Mouse (Mus musculus): ENCODE data around the gene Iars2.

- TF ChIP-seq EP300 (IDR thresholded peaks at IDR 0.05; ENCODE audit: low read length) = no peak
- TF ChIP-seq NELFE (IDR thresholded peaks at IDR 0.05; ENCODE audit: low read depth, low read length) = no peak
- no peak for TF ChIP-seq POLR2A (IDR thresholded peaks at IDR 0.05; ENCODE audit: low read depth, low read length)
- TF ChIP-seq CTCF (conservative IDR thresholded peaks at IDR 0.05 in 1 of 2, IDR thresholded peaks at IDR 0.05 in 1 of 2; ENCODE audit: low read depth in 2 of 2, low read length in 2 of 2) = no peak
- no peak for TF ChIP-seq TBP (conservative IDR thresholded peaks at IDR 0.05; ENCODE audit: low read depth, low read length)
- TF ChIP-seq ZMIZ1 (IDR thresholded peaks at IDR 0.05; ENCODE audit: low read depth, low read length) = no peak
Measured at GRCm38 (mm10) chr1:185280616-185281015, 48.6 kb downstream of the Iars2 start.

Measured in CH12.LX (cell line).